Mouse (Mus musculus): Measurements from ENCODE around the gene Tfip11.

DNA sequence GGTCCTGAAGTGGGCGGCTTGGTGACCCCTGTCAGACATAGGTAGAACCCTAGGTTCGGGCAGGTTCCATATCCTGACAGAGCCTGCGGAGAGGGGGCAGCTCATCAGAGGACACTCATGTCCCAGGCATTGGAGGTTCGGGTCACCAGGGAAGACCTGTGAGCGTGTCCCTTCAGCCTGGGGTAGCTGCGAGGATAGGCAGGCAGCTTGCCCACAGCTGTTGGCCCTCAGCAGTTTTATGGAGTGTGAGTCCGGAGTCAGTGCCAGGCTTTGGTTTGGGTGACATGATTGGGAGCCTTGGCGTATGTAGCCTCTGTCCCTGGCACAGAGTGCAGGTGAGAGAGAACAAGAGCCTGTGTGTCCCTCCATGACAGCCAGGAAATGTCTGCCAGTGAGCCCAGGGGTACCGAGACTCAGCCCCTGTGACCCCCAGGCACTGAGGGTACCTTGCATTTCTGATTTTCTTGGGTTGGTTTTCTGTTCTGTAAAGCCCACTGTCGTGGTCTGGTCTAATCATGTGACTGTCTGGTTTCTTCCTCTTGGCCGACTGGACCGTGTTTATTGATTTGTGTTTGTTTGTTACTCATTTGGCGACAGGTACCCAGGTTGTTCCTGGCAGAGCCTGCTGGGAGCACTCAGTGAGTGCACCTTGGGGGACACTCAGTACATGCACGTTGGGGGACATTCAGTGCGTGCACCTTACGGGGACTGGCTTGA, 36.2 kb upstream of the Tfip11 start:
- TF ChIP-seq CTCF (IDR thresholded peaks at IDR 0.05; ENCODE audit: low read depth, low read length) (no peak), POLR2A (IDR thresholded peaks at IDR 0.05; ENCODE audit: extremely low read depth, insufficient read depth, low read length) (no peak)
